Mouse (Mus musculus) c-Kit-negative CD71-positive TER-119-positive erythroid progenitor cells, embryonic 14.5 days (primary cell): ENCODE results near the gene Slc25a34.
A peak's percentile ranks its signal among the peaks of the same experiment; 100 is the strongest.

Experiments used
- DNase-seq: peaks from one replicate; pipeline ENCODE4 v3.0.0-alpha.2; 2013; ENCODE audit warnings: low read depth, low spot score

Gene Slc25a34

GRCm38 (mm10) chr4:141617863-141618564 lies 5.6 kb downstream of the Slc25a34 start:
- DNase-seq: no peak

- DNase-seq: no peak
Observed at GRCm38 (mm10) chr4:141617299-141617698, 6.3 kb downstream of the Slc25a34 start.

- DNase-seq: no peak
Observed at GRCm38 (mm10) chr4:141616811-141617210, 6.8 kb downstream of the Slc25a34 start.

GRCm38 (mm10) chr4:141614946-141615345 lies 8.7 kb downstream of the Slc25a34 start:
- no peak for DNase-seq

- no peak for DNase-seq
Observed at GRCm38 (mm10) chr4:141609538-141609937, 14.1 kb downstream of the Slc25a34 start.

- DNase-seq: no peak
Observed at GRCm38 (mm10) chr4:141605861-141606260, 17.8 kb downstream of the Slc25a34 start, which contains the start of gene Fblim1. Gene Fblim1 (minus strand): TSS chr4:141606096.

- DNase-seq: no peak
Observed at GRCm38 (mm10) chr4:141605421-141605820, 18.2 kb downstream of the Slc25a34 start.

- DNase-seq: no peak
Observed at GRCm38 (mm10) chr4:141604493-141604892, 19.1 kb downstream of the Slc25a34 start.

GRCm38 (mm10) chr4:141603921-141604320 lies 19.7 kb downstream of the Slc25a34 start:
- DNase-seq: no peak

GRCm38 (mm10) chr4:141602523-141603223 lies 20.9 kb downstream of the Slc25a34 start:
- no peak for DNase-seq

GRCm38 (mm10) chr4:141601148-141601862 lies 22.3 kb downstream of the Slc25a34 start:
- no peak for DNase-seq

GRCm38 (mm10) chr4:141600364-141600763 lies 23.3 kb downstream of the Slc25a34 start:
- DNase-seq: no peak

- no peak for DNase-seq
Observed at GRCm38 (mm10) chr4:141599251-141600141, 24.1 kb downstream of the Slc25a34 start.

- DNase-seq: no peak
Observed at GRCm38 (mm10) chr4:141598894-141599250, 24.7 kb downstream of the Slc25a34 start.

GRCm38 (mm10) chr4:141598199-141598893 lies 25.3 kb downstream of the Slc25a34 start:
- DNase-seq: no peak

GRCm38 (mm10) chr4:141596700-141597328 lies 26.8 kb downstream of the Slc25a34 start:
- no peak for DNase-seq

- no peak for DNase-seq
Observed at GRCm38 (mm10) chr4:141595605-141596268, 27.9 kb downstream of the Slc25a34 start.

- no peak for DNase-seq
Observed at GRCm38 (mm10) chr4:141595138-141595537, 28.5 kb downstream of the Slc25a34 start.

- DNase-seq: peak; percentile 35
Observed at GRCm38 (mm10) chr4:141591547-141591946, 32.1 kb downstream of the Slc25a34 start.

- DNase-seq: no peak
Observed at GRCm38 (mm10) chr4:141583919-141584318, 39.7 kb downstream of the Slc25a34 start.
